Mouse (Mus musculus) embryonic facial prominence, embryonic 14.5 days (tissue): ENCODE results near the gene Nap1l5. TPM values are rescaled to one million over a fixed set of nuclear protein-coding genes. Genes with fewer than 3 reads are reported as not detected.

Experiments used
- ATAC-seq: fragments of 200-750 bp; cut with Nextera tagmentation; 2 replicates; pipeline ENCODE4 v1.8.0; 2017; ENCODE audit warnings: low read depth, moderate number of reproducible peaks, moderate TSS enrichment
- DNase-seq: peaks from one replicate; pipeline ENCODE4 v3.0.0-alpha.2; 2015; ENCODE audit warnings: low spot score
- H3K27ac ChIP-seq: fragments of 300-500 bp; sonication (generic); replicated peaks from 2 replicates; pipeline ENCODE4 v1.5.1; 2014; ENCODE audit warnings: low read depth, mild to moderate bottlenecking, low read length, moderate library complexity
- H3K27me3 ChIP-seq: fragments of 300-500 bp; sonication (generic); replicated peaks from 2 replicates; pipeline ENCODE4 v1.6.1; 2014; ENCODE audit warnings: low read length; ENCODE audit not compliant: control insufficient read depth, insufficient read depth
- H3K36me3 ChIP-seq: fragments of 300-500 bp; sonication (generic); 2 replicates; pipeline ENCODE4 v1.6.1; 2014; ENCODE audit warnings: low read length, mixed read lengths; ENCODE audit not compliant: control insufficient read depth, insufficient read depth
- H3K4me1 ChIP-seq: fragments of 300-500 bp; sonication (generic); 2 replicates; pipeline ENCODE4 v1.6.1; 2014; ENCODE audit warnings: antibody characterized with exemption, low read length; ENCODE audit not compliant: control insufficient read depth, insufficient read depth
- H3K4me2 ChIP-seq: fragments of 300-500 bp; sonication (generic); 2 replicates; pipeline ENCODE4 v1.6.1; 2014; ENCODE audit warnings: low read depth, mild to moderate bottlenecking, low read length, moderate library complexity, mixed read lengths
- H3K4me3 ChIP-seq: fragments of 300-500 bp; sonication (generic); 2 replicates; pipeline ENCODE4 v1.5.1; 2014; ENCODE audit warnings: low read depth, mild to moderate bottlenecking, low read length
- H3K9ac ChIP-seq: fragments of 300-500 bp; sonication (generic); 2 replicates; pipeline ENCODE4 v1.6.1; 2014; ENCODE audit warnings: low read depth, mild to moderate bottlenecking, low read length, moderate library complexity, mixed read lengths
- H3K9me3 ChIP-seq: fragments of 300-500 bp; sonication (generic); 2 replicates; pipeline ENCODE4 v1.6.1; 2016; ENCODE audit warnings: low read length; ENCODE audit not compliant: control insufficient read depth
- WGBS: fragments of 180-500 bp; shearing (Covaris S2); extraction: QIAGEN DNeasy Blood & Tissue Kit; methylation state at CpG from one replicate; pipeline ENCODE4 v1.1.7; 2014; 5-methylcytosine and 5-hydroxymethylcytosine counted together
- polyA plus RNA-seq: library from polyadenylated mRNA; unstranded; fragments of >200 nt; fragmentation: Nextera tagmentation; extraction: Ambion mirVana; gene quantifications from 2 replicates; pipeline ENCODE4 v1.2.1, GENCODE M21; 2014

The Nap1l5 gene
- polyA plus RNA-seq: 5.9 and 6.8 TPM in 2 replicates

- Histone ChIP-seq H3K4me1 (no peaks in the 10 kb centered on the region), H3K27ac (no peak within 1 kb of the TSS), H3K4me3 (peak within 1 kb of the TSS; percentile 41), H3K4me2 (peak within 1 kb of the TSS; percentile 76), H3K36me3 (no peaks in the 10 kb centered on the region), H3K9me3 (peaks cover 34% of the 10 kb centered on the region), H3K9ac (peak within 1 kb of the TSS; percentile 56), H3K27me3 (no peaks in the 10 kb centered on the region)
- DNase-seq (no peak), ATAC-seq (peak; percentile 80)
- WGBS: 65% methylated on average over 25 of the region's 34 CpGs
These were observed at the start of gene Nap1l5 for GRCm38 (mm10) chr6:58906852-58907261. Gene Nap1l5, minus strand, starts transcription at chr6:58907076.

GRCm38 (mm10) chr6:58951128-58951992, 44.5 kb upstream of the Nap1l5 start:
- no peak overlapping the region for H3K4me3 ChIP-seq
- H3K9ac ChIP-seq: no peak overlapping the region
- no peak overlapping the region for H3K27ac ChIP-seq
- no peak for DNase-seq
- no peak for ATAC-seq
- no peaks in the 10 kb centered on the region for H3K4me1 ChIP-seq
- WGBS: 51% methylated on average over 2 of the region's 2 CpGs
- H3K36me3 ChIP-seq: 0 out of 2 replicates have a peak, but pooled peaks cover 3% of the 10 kb centered on the region
- H3K27me3 ChIP-seq: no peaks in the 10 kb centered on the region
- no peak overlapping the region for H3K4me2 ChIP-seq
- H3K9me3 ChIP-seq: no peaks in the 10 kb centered on the region

- 96% methylated on average over 1 of the region's 1 CpGs for WGBS
- no peak for ATAC-seq
These were observed 43.5 kb upstream of the Nap1l5 start for GRCm38 (mm10) chr6:58950410-58950809.

GRCm38 (mm10) chr6:58946840-58947239, 40.0 kb upstream of the Nap1l5 start:
- H3K9ac ChIP-seq: no peak overlapping the region
- no peaks in the 10 kb centered on the region for H3K4me1 ChIP-seq

More at GRCm38 (mm10) chr6:58950410-58950809, 43.5 kb upstream of the Nap1l5 start:
- no peak for DNase-seq
- Histone ChIP-seq H3K9me3 (no peaks in the 10 kb centered on the region), H3K4me3 (no peak overlapping the region), H3K4me2 (no peak overlapping the region), H3K27me3 (no peaks in the 10 kb centered on the region), H3K9ac (no peak overlapping the region), H3K4me1 (no peaks in the 10 kb centered on the region), H3K27ac (no peak overlapping the region), H3K36me3 (0 out of 2 replicates have a peak, but pooled peaks cover 3% of the 10 kb centered on the region)

GRCm38 (mm10) chr6:58946246-58946645, 39.4 kb upstream of the Nap1l5 start:
- ATAC-seq: no peak
- no peak for DNase-seq
- no peak overlapping the region for H3K9ac ChIP-seq
- H3K27me3 ChIP-seq: no peaks in the 10 kb centered on the region
- H3K36me3 ChIP-seq: no peaks in the 10 kb centered on the region
- no peak overlapping the region for H3K4me3 ChIP-seq
- no peak overlapping the region for H3K27ac ChIP-seq
- no peak overlapping the region for H3K4me2 ChIP-seq
- 67% methylated on average over 2 of the region's 2 CpGs for WGBS
- no peaks in the 10 kb centered on the region for H3K9me3 ChIP-seq
- H3K4me1 ChIP-seq: no peaks in the 10 kb centered on the region

More at GRCm38 (mm10) chr6:58946840-58947239, 40.0 kb upstream of the Nap1l5 start:
- 66% methylated on average over 4 of the region's 4 CpGs for WGBS
- DNase-seq: no peak
- no peak for ATAC-seq
- Histone ChIP-seq H3K4me2 (no peak overlapping the region), H3K36me3 (no peaks in the 10 kb centered on the region), H3K27ac (no peak overlapping the region), H3K9me3 (no peaks in the 10 kb centered on the region), H3K27me3 (no peaks in the 10 kb centered on the region), H3K4me3 (no peak overlapping the region)

GRCm38 (mm10) chr6:58943958-58944357, 37.1 kb upstream of the Nap1l5 start:
- no peaks in the 10 kb centered on the region for H3K4me1 ChIP-seq
- no peak for ATAC-seq
- H3K36me3 ChIP-seq: no peaks in the 10 kb centered on the region
- no peak for DNase-seq
- WGBS: 82% methylated on average over 3 of the region's 3 CpGs
- no peaks in the 10 kb centered on the region for H3K27me3 ChIP-seq
- no peak overlapping the region for H3K9ac ChIP-seq
- no peaks in the 10 kb centered on the region for H3K9me3 ChIP-seq
- no peak overlapping the region for H3K4me3 ChIP-seq
- H3K4me2 ChIP-seq: no peak overlapping the region
- no peak overlapping the region for H3K27ac ChIP-seq

- Histone ChIP-seq H3K27ac (no peak overlapping the region), H3K36me3 (no peaks in the 10 kb centered on the region), H3K4me2 (no peak overlapping the region), H3K4me3 (no peak overlapping the region), H3K27me3 (no peaks in the 10 kb centered on the region), H3K9ac (no peak overlapping the region), H3K4me1 (no peaks in the 10 kb centered on the region), H3K9me3 (no peaks in the 10 kb centered on the region)
- no peak for ATAC-seq
- WGBS: 91% methylated on average over 2 of the region's 2 CpGs
- DNase-seq: no peak
These were observed 35.4 kb upstream of the Nap1l5 start for GRCm38 (mm10) chr6:58942276-58942675.

GRCm38 (mm10) chr6:58937726-58938125, 30.9 kb upstream of the Nap1l5 start:
- Histone ChIP-seq H3K4me1 (0 out of 2 replicates have a peak, but pooled peaks cover 5% of the 10 kb centered on the region), H3K4me2 (no peak overlapping the region), H3K9me3 (no peaks in the 10 kb centered on the region), H3K27ac (no peak overlapping the region), H3K4me3 (no peak overlapping the region), H3K36me3 (no peaks in the 10 kb centered on the region), H3K27me3 (no peaks in the 10 kb centered on the region), H3K9ac (no peak overlapping the region)
- ATAC-seq: no peak
- DNase-seq: no peak
